Mouse (Mus musculus): ENCODE measurements at regions not wholly inside any gene's neighbourhood (a gene's known extent, or its start where the extent isn't known, plus 50 kb on each side); places are given as distances from the start of the nearest gene placed in this dataset.

DNA sequence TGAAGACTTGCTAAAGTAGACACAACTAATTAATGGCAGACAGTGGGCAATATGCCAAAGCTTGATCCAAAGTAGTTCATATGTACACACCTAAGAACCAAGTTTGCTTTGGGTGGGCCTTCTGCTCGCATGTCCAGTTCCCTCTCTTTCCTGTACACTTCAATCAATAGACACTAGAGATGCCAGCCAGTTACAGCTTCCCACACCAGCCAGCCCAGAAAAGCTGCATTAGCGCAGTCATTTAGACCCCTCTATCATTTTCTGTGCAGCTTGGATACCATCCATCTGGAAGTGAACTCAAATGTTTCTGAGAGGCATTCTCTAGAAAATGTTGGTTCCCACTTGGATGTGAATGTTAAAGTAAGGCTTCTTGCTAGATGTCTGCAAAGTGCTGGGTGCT lies 179.7 kb downstream of the 1190002N15Rik start:
- ATAC-seq (ENCODE audit: insufficient read depth) (no peak), DNase-seq (ENCODE audit: low read depth in 3 of 3, low spot score in 3 of 3) (no peak)
- no peaks in the 10 kb centered on the region for H3K36me3 ChIP-seq (replicated peaks; ENCODE audit: control insufficient read depth, insufficient read depth, low read depth)
- H3K4me3 ChIP-seq (ENCODE audit: insufficient read depth in 1 of 2, low read depth in 2 of 2, low read length in 2 of 2) = no peak overlapping the region
- no peak overlapping the region for H3K4me2 ChIP-seq (ENCODE audit: low read depth)
- 43% methylated on average over 2 of the region's 2 CpGs for WGBS (ENCODE audit: insufficient replicate concordance)
- H3K27me3 ChIP-seq (ENCODE audit: control insufficient read depth, insufficient read depth, low read length) = no peaks in the 10 kb centered on the region
- no peak overlapping the region for H3K27ac ChIP-seq
- no peaks in the 10 kb centered on the region for H3K4me1 ChIP-seq (replicated peaks; ENCODE audit: control insufficient read depth in 2 of 2, insufficient read depth in 2 of 2, low read length in 1 of 2)
- no peaks in the 10 kb centered on the region for H3K9me3 ChIP-seq (ENCODE audit: control insufficient read depth, low read length)
- no peak for TF ChIP-seq CTCF (IDR thresholded peaks at IDR 0.05; ENCODE audit: low read depth)
- TF ChIP-seq EP300 (IDR thresholded peaks at IDR 0.05; ENCODE audit: low read depth) = no peak
- no peak overlapping the region for H3K9ac ChIP-seq (replicated peaks)

DNA sequence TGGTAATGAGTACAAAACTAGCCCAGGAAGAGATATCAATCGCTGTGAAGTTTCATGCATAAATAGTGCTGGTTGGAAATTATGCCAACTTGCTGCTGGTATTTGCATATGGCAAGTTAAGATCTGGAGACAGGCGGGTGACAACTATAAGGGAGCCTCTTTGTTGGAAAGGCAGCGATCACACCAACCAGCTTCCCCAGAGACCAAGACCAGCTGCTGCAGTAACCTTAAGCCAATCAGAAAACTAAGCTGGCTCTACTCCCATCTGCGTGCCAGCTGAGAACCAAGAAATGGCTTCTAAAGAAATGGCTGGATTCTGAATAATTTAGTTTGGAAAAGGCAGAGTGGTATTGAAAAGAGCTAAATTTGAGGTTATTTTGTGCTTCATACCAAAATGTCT lies 195.9 kb downstream of the 1190002N15Rik start:
- DNase-seq (ENCODE audit: low read depth in 3 of 3, low spot score in 3 of 3) (no peak), ATAC-seq (ENCODE audit: insufficient read depth) (no peak)
- H3K4me3 ChIP-seq (ENCODE audit: insufficient read depth in 1 of 2, low read depth in 2 of 2, low read length in 2 of 2) = no peak overlapping the region
- H3K27me3 ChIP-seq (ENCODE audit: control insufficient read depth, insufficient read depth, low read length) = no peaks in the 10 kb centered on the region
- H3K9me3 ChIP-seq (ENCODE audit: control insufficient read depth, low read length) = no peaks in the 10 kb centered on the region
- H3K4me1 ChIP-seq (replicated peaks; ENCODE audit: control insufficient read depth in 2 of 2, insufficient read depth in 2 of 2, low read length in 1 of 2) = no peaks in the 10 kb centered on the region
- H3K36me3 ChIP-seq (replicated peaks; ENCODE audit: control insufficient read depth, insufficient read depth, low read depth) = no peaks in the 10 kb centered on the region
- TF ChIP-seq EP300 (IDR thresholded peaks at IDR 0.05; ENCODE audit: low read depth) (no peak), CTCF (IDR thresholded peaks at IDR 0.05; ENCODE audit: low read depth) (no peak)
- H3K4me2 ChIP-seq (ENCODE audit: low read depth) = no peak overlapping the region
- 56% methylated on average over 4 of the region's 4 CpGs for WGBS (ENCODE audit: insufficient replicate concordance)
- H3K9ac ChIP-seq (replicated peaks) = no peak overlapping the region
- no peak overlapping the region for H3K27ac ChIP-seq

DNA sequence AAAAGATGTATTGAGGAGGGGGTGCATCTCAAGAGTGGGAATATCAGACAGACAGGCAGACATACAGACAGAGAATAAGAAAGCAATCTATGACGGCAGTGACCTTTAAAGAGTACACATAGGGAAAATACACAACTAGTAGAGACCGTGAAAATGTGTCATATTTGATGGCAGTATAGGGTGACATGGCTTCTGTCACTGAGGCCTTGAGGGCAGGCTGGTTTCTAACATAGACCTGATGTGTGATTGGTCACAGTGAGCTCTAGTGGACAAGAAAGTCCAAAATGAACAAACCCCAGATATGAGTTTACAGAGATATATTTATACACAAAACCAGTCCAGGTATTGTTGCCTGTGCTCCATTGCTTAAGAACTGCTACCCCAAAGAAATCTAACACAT lies 196.3 kb downstream of the 1190002N15Rik start:
- H3K9me3 ChIP-seq (ENCODE audit: control insufficient read depth, low read length) = no peaks in the 10 kb centered on the region
- no peak overlapping the region for H3K4me3 ChIP-seq (ENCODE audit: insufficient read depth in 1 of 2, low read depth in 2 of 2, low read length in 2 of 2)
- no peaks in the 10 kb centered on the region for H3K36me3 ChIP-seq (replicated peaks; ENCODE audit: control insufficient read depth, insufficient read depth, low read depth)
- no peak for TF ChIP-seq CTCF (IDR thresholded peaks at IDR 0.05; ENCODE audit: low read depth)
- TF ChIP-seq EP300 (IDR thresholded peaks at IDR 0.05; ENCODE audit: low read depth) = no peak
- H3K4me1 ChIP-seq (replicated peaks; ENCODE audit: control insufficient read depth in 2 of 2, insufficient read depth in 2 of 2, low read length in 1 of 2) = no peaks in the 10 kb centered on the region
- no peak overlapping the region for H3K27ac ChIP-seq
- DNase-seq (ENCODE audit: low read depth in 3 of 3, low spot score in 3 of 3) (no peak), ATAC-seq (ENCODE audit: insufficient read depth) (no peak)
- H3K9ac ChIP-seq (replicated peaks) = no peak overlapping the region
- 64% methylated on average over 2 of the region's 2 CpGs for WGBS (ENCODE audit: insufficient replicate concordance)
- H3K4me2 ChIP-seq (ENCODE audit: low read depth) = no peak overlapping the region
- H3K27me3 ChIP-seq (ENCODE audit: control insufficient read depth, insufficient read depth, low read length) = no peaks in the 10 kb centered on the region

DNA sequence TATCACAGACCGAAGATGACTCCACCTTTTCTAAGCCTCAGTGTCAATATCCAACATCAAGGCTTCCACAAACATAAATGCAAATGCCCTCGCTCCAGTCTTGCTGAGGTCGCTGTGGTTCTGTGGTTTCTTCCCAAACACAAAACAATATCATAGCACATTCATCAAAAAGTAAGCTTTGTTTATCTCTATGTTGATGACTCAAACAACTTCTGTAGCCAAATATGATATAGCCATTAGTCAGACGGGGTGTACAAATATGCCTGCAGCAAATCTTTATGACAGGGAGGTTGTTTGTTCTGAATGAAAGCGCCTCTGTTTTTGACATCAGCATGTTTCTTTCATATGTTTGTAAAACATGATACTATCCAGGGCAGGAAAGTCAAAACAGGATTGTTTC lies 204.4 kb downstream of the 1190002N15Rik start:
- no peaks in the 10 kb centered on the region for H3K4me1 ChIP-seq (replicated peaks; ENCODE audit: control insufficient read depth in 2 of 2, insufficient read depth in 2 of 2, low read length in 1 of 2)
- H3K4me2 ChIP-seq (ENCODE audit: low read depth) = no peak overlapping the region
- H3K27ac ChIP-seq = no peak overlapping the region
- no peak for ATAC-seq (ENCODE audit: insufficient read depth)
- H3K27me3 ChIP-seq (ENCODE audit: control insufficient read depth, insufficient read depth, low read length) = no peaks in the 10 kb centered on the region
- no peaks in the 10 kb centered on the region for H3K9me3 ChIP-seq (ENCODE audit: control insufficient read depth, low read length)
- H3K36me3 ChIP-seq (replicated peaks; ENCODE audit: control insufficient read depth, insufficient read depth, low read depth) = no peaks in the 10 kb centered on the region
- H3K4me3 ChIP-seq (ENCODE audit: insufficient read depth in 1 of 2, low read depth in 2 of 2, low read length in 2 of 2) = no peak overlapping the region
- DNase-seq (ENCODE audit: low read depth in 3 of 3, low spot score in 3 of 3) = no peak
- no peak for TF ChIP-seq CTCF (IDR thresholded peaks at IDR 0.05; ENCODE audit: low read depth)
- TF ChIP-seq EP300 (IDR thresholded peaks at IDR 0.05; ENCODE audit: low read depth) = no peak
- H3K9ac ChIP-seq (replicated peaks) = no peak overlapping the region
- WGBS (ENCODE audit: insufficient replicate concordance) = 62% methylated on average over 5 of the region's 5 CpGs

DNA sequence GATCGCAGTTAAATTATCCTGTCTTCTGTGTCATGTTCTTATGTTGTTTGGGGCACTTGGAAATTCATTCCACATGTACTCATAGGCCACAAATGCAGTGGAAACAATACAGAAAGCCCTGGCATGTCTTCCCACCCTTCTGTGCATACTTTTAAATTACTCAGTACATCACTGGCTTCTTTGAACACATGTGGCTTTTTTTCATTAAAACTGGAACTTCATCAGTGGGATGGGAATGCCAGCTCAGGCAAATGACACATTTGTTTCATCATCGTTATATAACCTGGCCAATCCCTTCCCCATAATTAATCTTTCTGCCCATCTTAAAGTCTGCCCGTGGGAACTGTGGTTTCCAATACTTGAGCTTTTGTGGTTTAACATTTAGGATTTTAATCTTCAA lies 214.9 kb downstream of the 1190002N15Rik start:
- Histone ChIP-seq H3K36me3 (replicated peaks; ENCODE audit: control insufficient read depth, insufficient read depth, low read depth) (no peaks in the 10 kb centered on the region), H3K4me3 (ENCODE audit: insufficient read depth in 1 of 2, low read depth in 2 of 2, low read length in 2 of 2) (no peak overlapping the region), H3K9ac (replicated peaks) (no peak overlapping the region), H3K9me3 (ENCODE audit: control insufficient read depth, low read length) (no peaks in the 10 kb centered on the region), H3K27me3 (ENCODE audit: control insufficient read depth, insufficient read depth, low read length) (no peaks in the 10 kb centered on the region), H3K4me1 (replicated peaks; ENCODE audit: control insufficient read depth in 2 of 2, insufficient read depth in 2 of 2, low read length in 1 of 2) (no peaks in the 10 kb centered on the region), H3K27ac (no peak overlapping the region), H3K4me2 (ENCODE audit: low read depth) (no peak overlapping the region)
- TF ChIP-seq CTCF (IDR thresholded peaks at IDR 0.05; ENCODE audit: low read depth) = no peak
- 51% methylated on average over 3 of the region's 3 CpGs for WGBS (ENCODE audit: insufficient replicate concordance)
- ATAC-seq (ENCODE audit: insufficient read depth) (no peak), DNase-seq (ENCODE audit: low read depth in 3 of 3, low spot score in 3 of 3) (no peak)

DNA sequence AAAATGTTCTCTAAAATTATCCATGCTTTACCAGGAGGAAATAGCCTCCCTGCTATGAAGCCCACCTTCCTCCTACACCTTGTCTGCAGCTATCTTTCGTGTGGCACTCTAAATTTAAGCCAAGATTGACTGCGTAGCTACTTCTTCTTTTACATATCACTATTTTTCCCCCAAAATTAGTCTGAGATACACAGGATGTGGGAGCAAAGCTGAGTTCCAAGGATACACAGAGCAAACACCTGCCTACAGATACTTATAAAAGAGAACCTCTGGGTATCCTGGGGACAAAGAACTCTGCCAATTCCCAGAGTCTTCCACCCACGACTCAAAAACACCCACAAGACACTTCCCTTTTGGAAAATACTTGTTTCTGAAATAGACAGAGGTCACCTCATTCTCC lies 235.3 kb downstream of the 1190002N15Rik start:
- H3K36me3 ChIP-seq (replicated peaks; ENCODE audit: control insufficient read depth, insufficient read depth, low read depth) = no peaks in the 10 kb centered on the region
- 44% methylated on average over 3 of the region's 3 CpGs for WGBS (ENCODE audit: insufficient replicate concordance)

More for the DNA sequence above, 235.3 kb downstream of the 1190002N15Rik start:
- H3K4me2 ChIP-seq (ENCODE audit: low read depth) = no peak overlapping the region
- H3K27me3 ChIP-seq (ENCODE audit: control insufficient read depth, insufficient read depth, low read length) = no peaks in the 10 kb centered on the region
- H3K4me3 ChIP-seq (ENCODE audit: insufficient read depth in 1 of 2, low read depth in 2 of 2, low read length in 2 of 2) = no peak overlapping the region
- H3K9me3 ChIP-seq (ENCODE audit: control insufficient read depth, low read length) = no peaks in the 10 kb centered on the region
- no peak for ATAC-seq (ENCODE audit: insufficient read depth)
- no peak overlapping the region for H3K9ac ChIP-seq (replicated peaks)
- no peaks in the 10 kb centered on the region for H3K4me1 ChIP-seq (replicated peaks; ENCODE audit: control insufficient read depth in 2 of 2, insufficient read depth in 2 of 2, low read length in 1 of 2)
- TF ChIP-seq CTCF (IDR thresholded peaks at IDR 0.05; ENCODE audit: low read depth) (no peak), EP300 (IDR thresholded peaks at IDR 0.05; ENCODE audit: low read depth) (no peak)
- H3K27ac ChIP-seq = no peak overlapping the region
- DNase-seq (ENCODE audit: low read depth in 3 of 3, low spot score in 3 of 3) = no peak
